Mouse (Mus musculus) right cerebral cortex, postnatal 36 days (tissue): Measurements from ENCODE around the gene 2410015M20Rik.
"Not testable (repeated sequence)": the region's sequence is repeated elsewhere in the genome, so short reads cannot be mapped to it uniquely, and the experiment has no call there.

Experiments
- DNase-seq, 2 experiments: peaks; one replicate each; pipeline ENCODE4 v3.0.0; 2022; ENCODE audit warnings: low spot score in 2 of 2, mixed read lengths in 1 of 2

2410015M20Rik gene

GRCm38 (mm10) chr17:56613236-56613844, 3.8 kb upstream of the 2410015M20Rik start, which contains the start of gene Rpl36:
Rpl36 (plus strand) TSS chr17:56613416.
- peak; percentile 93 to 94 for DNase-seq

DNA sequence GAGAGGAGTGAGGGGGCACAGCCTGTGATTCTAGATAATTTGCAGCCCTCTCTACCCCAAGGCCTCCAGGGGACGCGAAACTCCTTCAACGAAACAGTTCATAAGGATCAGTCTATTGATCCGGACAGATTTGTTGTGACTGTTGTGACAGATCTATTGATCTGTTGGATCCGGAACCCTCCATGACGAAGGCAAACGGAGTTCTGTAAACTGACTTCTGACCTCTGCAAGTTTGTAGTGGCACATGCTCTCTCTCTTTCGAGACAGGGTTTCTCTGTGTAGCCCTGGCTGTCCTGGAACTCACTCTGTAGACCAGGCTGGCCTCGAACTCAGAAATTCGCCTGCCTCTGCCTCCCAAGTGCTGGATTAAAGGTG, 3.0 kb upstream of the 2410015M20Rik start:
- not testable (repeated sequence) for DNase-seq

- DNase-seq = no peak
Observed at GRCm38 (mm10) chr17:56611861-56612564, 2.4 kb upstream of the 2410015M20Rik start.

DNA sequence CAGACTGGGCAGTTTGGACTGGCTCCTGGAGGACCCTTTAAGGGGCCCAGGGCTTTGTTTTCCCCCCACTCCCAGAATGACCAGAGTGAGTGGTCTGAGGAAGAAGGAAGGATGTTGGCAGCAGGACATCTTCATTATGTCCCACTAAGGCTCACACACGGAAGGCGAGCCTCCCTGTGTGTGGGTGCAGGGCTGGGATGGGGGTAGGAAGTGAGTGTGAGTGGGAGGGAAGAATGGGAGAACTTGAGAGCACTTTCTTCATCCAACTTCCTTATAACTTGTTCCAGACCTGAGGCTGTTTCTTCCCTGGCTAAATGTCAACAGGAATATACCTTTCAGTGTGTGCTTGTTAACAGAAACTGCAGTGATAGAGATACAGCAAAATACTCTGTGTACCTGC, 1.8 kb upstream of the 2410015M20Rik start:
- DNase-seq = no peak

DNA sequence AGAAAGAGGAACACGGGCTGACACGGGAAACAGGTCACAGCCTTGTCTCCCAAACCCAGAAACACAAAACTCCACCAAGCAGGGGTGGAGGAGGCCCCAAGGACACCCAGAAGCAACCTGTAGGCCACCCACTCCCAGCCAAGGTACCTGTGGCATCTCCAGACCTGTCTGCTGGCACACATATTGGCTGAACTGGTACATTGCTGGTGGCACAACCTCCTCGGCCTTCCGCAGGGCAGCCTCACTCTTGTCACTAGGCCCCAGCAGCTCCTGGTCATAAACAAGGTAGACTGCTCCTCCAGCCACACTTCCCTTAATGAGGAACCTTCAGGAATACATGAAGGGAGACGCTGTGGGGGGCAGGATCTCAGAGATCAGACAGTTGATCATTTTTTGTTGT, 872 bp downstream of the 2410015M20Rik start:
- DNase-seq = no peak

DNA sequence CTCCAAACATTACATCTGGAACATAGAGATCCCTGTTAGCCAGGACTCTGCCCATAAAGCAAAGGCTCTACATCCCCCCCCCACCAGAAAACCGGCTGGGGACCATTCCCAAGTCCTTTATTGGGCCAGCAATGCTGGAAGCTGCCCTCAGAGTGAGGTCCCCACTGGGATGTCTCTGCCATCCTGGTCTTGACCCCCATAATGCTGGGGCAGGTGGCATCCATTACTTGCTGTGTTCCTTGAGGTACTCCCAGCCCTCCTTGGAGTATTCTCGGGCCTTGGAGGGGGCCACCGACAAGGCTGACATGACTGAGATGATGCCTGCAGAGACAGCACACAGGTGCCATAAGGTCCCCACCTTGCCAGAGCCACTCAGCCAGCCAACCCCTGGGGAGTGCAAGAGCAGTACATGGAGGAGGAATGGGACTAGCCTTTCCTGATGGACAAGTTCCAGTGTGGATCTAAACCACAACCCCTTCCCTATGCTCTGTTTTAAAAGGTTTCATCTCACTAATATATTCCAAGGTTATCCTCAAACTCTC, 2.0 kb downstream of the 2410015M20Rik start:
- no peak for DNase-seq

- no peak for DNase-seq
Observed at GRCm38 (mm10) chr17:56605431-56605830, 4.1 kb downstream of the 2410015M20Rik start.

- no peak for DNase-seq
Observed at GRCm38 (mm10) chr17:56604422-56604821, 5.1 kb downstream of the 2410015M20Rik start.

DNA sequence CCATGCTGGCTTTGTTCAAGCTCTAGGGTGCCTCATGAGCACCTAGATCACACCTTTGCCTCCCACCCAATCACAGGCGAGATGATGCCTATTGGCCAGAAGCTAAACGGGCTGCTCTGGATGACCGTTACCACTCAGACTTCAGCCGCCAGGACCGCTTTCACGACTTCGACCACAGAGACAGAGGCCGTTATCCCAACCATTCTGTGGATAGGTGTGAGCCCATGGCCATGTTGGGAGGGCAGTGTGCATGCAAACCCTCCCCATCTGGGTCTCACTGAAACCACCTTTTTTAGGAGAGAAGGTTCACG, 5.5 kb downstream of the 2410015M20Rik start:
- DNase-seq = no peak

DNA sequence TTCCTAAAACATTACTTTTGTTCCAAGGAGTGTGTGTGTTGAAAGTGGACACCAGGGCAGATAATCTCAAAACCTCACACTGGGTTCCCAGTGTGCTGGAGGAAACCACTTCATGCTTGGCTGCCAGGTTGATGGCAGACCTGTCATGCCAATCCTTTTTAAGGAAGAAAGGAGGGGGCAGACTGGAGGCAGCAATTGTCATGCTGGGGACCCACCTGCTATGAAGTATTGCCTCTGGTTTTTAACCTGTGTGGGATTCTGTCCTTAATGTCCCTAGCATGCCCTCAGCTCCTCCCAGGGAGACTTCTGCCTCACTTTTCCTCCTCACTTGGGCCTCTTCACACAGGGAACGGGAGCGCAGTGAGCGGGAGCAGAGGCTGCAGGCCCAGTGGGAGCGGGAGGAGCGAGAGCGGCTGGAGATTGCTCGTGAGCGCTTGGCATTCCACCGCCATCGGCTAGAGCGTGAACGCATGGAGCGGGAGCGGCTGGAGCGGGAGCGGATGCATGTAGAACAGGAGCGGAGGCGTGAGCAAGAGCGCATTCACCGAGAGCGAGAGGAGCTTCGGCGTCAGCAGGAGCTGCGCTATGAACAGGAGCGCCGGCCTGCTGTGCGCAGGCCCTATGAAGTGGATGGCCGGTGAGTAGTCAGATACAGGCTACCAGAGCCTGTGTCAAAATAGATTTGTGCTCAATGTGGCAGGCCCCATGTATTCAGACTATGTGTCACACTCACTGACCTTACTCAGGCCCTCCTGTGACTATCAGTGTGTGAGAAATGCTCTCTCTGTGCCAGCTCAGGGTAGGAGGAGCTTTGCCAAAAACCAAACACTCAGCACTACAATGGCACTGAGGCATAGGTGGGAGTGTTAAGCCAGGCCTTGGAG, 6.1 kb downstream of the 2410015M20Rik start:
- no peak for DNase-seq

- DNase-seq = no peak
Observed at GRCm38 (mm10) chr17:56593527-56594271, 15.9 kb downstream of the 2410015M20Rik start.

DNA sequence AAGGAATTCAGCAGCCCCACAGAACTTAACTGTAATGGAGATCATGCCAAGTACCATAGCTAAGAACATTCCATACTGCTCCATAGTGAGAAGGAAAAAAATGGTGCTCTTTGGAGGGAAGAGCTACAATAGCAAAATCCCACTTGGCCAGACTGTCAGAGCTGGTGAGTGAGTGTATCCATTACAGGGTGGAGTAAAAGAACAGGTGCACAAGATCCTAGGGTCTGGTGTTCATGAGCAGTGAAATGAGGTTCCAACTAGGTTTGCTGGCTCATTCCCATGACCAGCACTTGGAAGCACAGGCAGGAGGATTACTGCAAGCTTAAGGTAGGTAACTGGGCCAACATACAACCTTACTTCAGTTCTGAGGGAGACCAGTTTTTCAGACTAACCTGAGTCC, 17.0 kb downstream of the 2410015M20Rik start:
- no peak for DNase-seq

DNA sequence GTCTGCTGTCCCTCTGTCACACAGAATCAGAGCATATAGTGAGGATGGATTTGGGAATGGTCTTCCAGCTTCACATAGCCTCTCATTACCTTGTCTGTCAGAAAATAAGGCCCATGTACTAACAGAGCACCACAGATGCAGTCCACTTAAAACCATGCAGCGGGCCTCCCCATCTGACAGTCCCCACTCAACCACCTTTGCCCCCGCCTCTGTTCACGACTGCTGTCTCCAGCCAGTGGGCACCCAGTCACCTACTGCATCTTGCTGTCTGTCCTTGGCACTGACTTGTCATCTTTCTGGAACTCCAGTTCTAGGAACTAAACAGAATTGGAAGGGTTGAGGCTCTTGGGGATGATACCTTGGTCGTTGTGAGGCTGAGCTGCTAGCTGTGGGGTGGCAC, 20.6 kb downstream of the 2410015M20Rik start:
- DNase-seq = no peak

DNA sequence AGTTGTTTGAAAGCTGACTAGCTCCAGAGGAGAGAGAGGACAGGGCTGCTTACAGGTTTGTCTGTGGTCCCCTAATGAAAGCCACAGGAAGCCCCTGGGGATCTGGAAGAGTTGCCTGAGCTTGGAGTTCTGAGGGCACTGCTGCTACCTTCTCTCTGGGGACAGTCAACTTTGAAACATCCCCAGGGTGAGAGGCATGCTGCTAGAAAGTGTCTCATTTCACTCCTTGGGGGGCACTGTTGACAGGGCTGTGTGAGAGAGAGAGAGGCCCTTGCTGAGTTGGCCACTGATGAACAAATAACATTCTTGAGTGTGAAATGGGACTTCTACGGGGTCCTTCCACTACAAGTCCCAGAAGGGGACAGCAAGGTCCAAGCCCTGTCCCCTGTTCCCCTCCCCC, 21.8 kb downstream of the 2410015M20Rik start:
- no peak for DNase-seq

DNA sequence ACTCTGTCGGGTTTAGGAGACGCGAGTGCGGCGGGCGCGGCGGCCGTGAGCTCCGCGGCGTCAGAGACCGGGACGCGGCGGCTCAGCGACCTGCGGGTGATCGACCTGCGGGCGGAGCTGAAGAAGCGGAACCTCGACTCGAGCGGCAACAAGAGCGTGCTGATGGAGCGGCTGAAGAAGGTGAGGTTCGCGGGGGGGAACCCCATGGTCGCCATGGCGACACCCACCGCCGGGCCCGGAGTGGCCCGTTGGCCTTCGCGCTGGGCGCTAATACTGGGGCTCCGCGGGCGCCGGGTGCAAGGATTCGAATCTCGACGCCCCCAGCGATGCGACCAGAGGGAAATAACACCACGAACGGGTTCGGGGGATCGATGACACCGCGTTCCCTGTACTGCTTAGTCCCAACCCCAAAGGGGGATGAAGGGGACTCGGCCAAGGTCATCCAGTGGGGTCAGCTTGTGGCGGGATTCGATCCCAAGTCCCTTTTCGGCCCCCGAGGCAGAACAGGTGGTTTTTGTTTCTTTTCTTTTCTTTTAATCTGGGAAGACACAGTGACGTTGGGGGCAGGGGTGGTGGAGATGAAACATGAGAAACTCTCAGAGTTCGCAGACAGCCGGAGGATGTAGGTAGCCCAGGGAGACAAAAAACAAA, 24.3 kb downstream of the 2410015M20Rik start:
- DNase-seq = peak; percentile 34 to 37

DNA sequence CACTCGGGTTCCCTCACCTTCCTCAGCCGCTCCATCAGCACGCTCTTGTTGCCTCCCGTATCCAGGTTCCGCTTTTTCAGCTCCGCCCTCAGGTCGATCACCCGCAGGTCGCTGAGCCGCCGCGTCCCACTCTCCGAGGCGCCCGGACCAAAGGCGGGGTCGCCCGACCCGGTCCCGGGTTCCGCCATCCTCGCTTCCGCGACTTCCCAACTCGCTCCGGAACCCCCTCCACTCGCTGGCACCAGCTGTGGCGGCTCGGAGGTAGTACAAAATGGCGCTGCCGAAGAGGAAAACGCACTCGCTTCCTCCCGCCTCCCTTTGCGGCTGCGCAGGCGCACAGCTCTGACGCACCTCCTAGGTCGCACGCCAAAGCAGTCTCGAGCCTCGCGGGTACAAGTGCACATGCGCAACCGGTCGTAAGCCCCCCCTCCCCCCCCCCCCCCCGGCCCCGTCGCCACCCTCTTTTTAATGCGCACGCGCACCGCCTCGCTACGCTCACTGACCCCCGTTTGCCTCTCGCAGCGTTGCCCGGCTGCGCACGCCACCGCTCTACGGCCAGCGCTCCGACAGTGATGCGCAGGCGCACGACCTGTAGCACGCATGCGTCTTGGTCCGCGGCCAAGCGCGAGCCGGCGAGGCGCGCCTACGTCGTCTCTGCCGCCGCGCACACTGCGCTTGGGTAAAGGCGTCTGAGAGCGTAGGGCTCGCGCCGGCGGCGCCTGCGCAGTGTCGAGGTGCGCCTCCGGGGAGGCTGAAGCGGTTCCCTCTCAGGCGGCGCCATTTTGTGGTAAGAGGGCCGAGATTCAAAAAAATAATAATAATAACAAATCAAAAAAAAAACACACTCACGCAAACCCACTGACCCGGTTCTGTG, 25.1 kb downstream of the 2410015M20Rik start, which contains the start of the genes Safb2 and Safb:
Safb2 (minus strand) TSS at position 329 of the 874 bp plus-strand sequence.
Safb (plus strand) TSS at position 569 of the 874 bp plus-strand sequence.
- peak; percentile 99 for DNase-seq

- peak in 1 of 2 experiments; percentile 34 for DNase-seq
Observed at GRCm38 (mm10) chr17:56583611-56584256, 25.8 kb downstream of the 2410015M20Rik start.

DNA sequence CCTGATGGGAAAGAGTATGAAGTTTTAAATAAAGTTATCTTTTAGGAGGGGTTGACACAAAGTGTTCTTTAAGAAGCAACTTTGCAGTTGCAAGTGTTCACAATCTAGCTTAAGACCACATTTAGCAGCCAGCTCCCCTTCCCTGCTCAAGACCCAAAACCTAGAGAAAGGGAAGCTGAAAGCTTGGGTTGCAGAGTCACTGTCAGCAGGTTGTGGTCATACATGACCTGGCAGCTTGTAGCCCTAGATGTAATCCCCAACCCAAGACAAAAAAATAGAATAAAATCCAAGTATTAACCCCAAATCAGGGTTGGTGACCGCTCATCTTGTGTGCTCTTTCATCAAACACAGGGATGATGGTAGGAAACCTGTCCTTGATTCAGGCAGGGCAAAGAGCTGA, 26.5 kb downstream of the 2410015M20Rik start:
- no peak for DNase-seq

DNA sequence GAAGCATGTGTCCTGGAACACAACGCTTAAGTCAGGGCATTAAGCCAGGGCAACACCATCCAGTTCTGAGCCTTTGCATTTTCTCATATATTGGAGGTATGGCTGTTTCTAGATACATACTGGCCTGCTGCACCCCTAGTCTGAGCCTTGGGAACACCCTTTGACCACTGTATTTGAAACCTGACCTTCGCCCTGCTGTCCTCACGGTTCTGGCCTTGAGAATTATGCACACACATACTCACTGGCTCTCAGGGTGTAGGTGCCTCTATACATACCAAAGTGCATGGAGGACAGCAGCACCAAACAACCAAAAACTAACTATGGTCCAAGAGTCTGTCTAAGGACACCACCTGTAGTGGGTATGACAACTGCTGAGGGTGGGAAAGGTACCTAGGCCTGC, 36.6 kb downstream of the 2410015M20Rik start:
- DNase-seq = no peak
